Mouse (Mus musculus): ENCODE measurements at regions not wholly inside any gene's neighbourhood (a gene's known extent, or its start where the extent isn't known, plus 50 kb on each side); places are given as distances from the start of the nearest gene placed in this dataset.
"Not testable (repeated sequence)": the region's sequence is repeated elsewhere in the genome, so short reads cannot be mapped to it uniquely, and the experiment has no call there.

- DNase-seq = peak; percentile 6
- intact Hi-C loops (cut with DNase I) = not testable (repeated sequence)
Measured at GRCm38 (mm10) chrX:91059251-91059650, 167.3 kb downstream of the Gm44 start.

GRCm38 (mm10) chrX:91085137-91085536, 193.2 kb downstream of the Gm44 start:
- intact Hi-C loops (cut with DNase I) = not testable (repeated sequence)

More at GRCm38 (mm10) chrX:91085137-91085536, 193.2 kb downstream of the Gm44 start:
- DNase-seq = not testable (repeated sequence)
